Mouse (Mus musculus) adrenal gland, adult 18-20 months (tissue): ENCODE results near the gene Cfap44. TPM values are rescaled to one million over a fixed set of nuclear protein-coding genes. Genes with fewer than 3 reads are reported as not detected.
A peak's percentile ranks its signal among the peaks of the same experiment; 100 is the strongest.

ENCODE experiments used
- DNase-seq, 2 experiments: peaks; one replicate each; pipeline ENCODE4 v3.0.0; 2021 to 2022; ENCODE audit warnings: low spot score in 2 of 2
- long read RNA-seq, 2 experiments: library from polyadenylated mRNA; stranded (forward); transcript quantifications; one replicate each; pipeline ENCODE4 v2.0.0; 2021
- total RNA-seq, 2 experiments: library from RNA; stranded (reverse); gene quantifications; 1 replicate in 1 of 2; 2 replicates in 1 of 2; pipeline ENCODE4 v1.2.3; 2021

Cfap44 gene
- 1 to 10 TPM in 1 of 2 experiments, under 1 TPM in 1; 0.22 to 1.4 TPM for total RNA-seq
- long read RNA-seq, experiment 1, result 0 reads
- long read RNA-seq, experiment 2, partial matches to known transcripts, result 0 of 1 reads
- long read RNA-seq, experiment 2, other reads (novel, unspliced or antisense), result 1 of 1 reads

DNA sequence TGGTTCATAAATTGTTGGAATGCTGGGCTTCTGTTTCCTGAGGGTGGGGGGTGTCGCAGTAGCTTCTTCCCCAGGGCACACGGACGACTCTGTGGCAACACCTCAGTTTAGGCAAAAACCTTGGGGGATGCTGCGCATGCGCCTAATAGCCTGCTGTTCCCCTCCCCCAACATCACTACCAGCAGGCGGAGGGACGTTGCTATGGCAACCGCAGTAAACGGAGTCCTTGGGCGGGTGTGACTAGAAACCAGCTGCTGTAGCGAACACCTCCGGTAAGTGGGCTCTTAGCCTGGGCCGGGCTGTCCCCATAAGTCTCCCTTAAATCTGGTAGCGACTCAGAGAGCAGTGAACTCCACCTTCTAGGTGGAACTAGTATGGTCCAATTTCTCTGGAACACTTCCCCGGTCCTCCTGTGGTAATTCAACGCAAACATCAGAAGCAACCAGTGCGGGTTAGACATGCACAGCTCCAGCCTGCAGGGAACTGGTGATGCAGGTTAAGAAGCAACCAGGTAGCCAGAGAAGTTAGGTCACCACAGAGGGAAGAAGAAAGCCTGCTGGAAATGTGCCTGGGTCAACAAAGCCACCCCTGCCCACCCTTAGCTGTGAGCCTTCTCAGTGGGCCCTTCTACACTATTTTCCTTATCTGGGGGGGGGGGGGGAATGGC lies at the start of gene Cfap44:
TSS of gene Cfap44 (plus strand) at position 220 of the 667 bp plus-strand sequence.
- peak; percentile 36 to 61 for DNase-seq

DNA sequence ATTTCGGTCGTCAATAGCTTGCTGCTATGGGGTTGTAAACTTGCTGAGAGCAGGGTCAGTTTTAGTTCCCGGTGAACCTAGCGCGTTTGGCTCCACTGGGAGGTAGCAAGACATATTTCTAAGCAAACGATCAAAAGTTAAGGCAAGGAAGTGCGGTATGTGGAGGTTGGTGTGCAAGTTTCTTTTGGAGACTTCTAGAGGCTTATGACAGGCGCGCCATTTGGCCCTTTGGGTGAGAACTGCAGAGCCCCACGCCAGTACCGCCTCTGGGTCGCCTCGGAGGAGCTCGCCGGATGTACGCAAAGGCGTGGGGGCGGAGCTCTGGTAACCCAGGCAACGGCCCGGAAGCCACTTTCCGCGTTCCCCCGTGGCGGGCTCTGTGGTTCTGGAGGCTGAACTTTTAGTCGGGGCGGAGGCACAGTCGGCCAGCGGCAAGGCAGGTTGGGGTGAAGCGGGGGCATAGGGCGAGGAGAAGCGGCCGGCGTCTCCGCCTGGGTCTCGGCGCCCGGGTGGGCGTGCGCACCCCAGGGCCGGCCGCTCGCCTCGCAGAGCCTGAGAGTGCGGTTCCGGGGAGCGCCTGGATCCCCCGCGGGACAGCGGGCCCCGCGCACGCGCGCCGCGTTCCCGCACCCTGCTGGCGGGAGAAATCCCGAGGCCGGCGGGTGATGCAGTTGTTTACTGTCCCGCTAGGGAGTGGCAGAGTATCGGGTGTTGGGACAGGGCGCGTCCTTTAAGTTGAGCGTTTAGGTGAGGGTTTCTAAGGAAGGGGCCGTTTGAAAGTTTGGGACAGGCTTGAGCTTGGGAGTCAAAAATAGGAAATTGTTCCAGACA lies 47.3 kb upstream of the Cfap44 start, which contains the start of gene Spice1:
TSS of gene Spice1 (plus strand) at position 51 of the 831 bp plus-strand sequence.
- peak; percentile 93 to 96 for DNase-seq

DNA sequence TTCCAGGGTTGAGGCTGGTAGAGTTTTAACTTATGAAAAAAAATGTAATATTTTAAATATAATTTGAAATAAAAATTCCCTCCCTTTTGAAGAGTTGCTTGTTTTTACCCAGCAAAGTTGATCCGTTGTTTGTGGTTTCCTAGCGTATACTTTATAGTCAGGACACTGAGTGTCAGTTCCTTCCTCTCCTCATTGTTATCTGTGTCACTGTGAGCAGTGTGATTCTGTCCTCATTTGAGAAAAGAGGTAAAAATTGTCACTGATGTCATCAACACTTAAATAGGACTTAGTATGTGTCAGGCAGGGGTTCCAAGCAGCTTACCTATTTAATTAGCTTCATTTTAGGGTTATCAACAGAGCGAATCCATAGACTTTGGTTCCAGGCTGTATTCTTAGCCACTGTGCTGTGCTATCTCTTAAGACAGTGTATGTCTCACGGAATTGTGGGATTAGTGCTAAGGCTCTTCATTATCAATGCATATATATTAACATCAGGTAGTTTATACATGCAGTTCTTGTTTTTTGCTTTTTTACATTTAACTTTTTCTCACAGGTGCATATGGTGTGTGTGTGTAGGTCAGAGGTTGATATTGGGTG lies 44.7 kb upstream of the Cfap44 start:
- DNase-seq, result no peak

DNA sequence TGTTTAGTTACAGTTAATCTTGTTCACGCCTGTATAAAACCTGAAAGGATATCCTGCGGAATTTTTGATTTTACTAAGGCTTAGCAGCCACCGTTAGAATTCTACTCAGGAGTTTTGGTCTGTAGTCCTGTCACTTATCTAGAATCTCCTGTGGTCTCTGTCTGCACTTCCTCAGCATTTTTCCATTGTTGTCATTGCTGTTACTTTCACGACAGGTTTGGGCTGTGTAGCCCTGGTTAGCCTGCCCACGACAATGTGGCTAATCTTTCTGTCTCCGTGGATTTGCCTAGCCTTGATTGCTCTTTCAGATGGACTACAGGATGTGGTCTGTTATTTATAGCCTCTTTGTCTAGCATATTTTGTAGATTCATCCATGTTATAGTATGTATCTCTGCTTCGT lies 38.3 kb upstream of the Cfap44 start:
- DNase-seq, result no peak

DNA sequence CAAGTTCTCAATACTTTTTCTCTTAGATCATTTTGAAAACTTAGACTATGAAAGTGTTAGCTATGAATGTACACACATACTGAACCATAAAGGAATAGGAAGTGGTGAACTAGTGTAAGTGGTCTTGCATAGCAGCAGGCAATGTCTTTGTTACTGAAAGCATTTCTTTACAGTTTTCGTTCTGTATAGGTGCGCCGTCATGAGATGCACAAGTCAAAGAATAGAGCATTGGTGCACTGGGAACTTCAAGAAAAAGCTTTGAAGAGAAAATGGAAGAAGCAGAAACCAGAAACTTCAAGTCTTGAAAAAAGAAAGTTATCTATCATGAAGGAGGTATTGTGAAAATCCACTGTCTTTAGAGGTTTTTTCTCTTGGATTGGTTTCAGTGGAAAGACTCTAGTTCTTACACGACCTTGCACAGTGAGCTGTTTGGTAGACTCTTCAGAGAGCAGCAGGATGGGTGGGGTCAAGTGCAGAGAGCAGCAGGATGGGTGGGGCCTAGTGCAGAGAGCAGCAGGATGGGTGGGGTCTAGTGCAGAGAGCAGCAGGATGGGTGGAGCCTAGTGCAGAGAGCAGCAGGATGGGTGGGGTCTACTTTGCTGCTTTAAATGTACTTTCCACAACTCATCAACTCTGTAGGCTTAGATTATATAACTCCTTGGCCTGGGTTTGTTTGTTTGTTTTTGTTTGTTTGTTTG lies 36.9 kb upstream of the Cfap44 start:
- DNase-seq, result no peak

DNA sequence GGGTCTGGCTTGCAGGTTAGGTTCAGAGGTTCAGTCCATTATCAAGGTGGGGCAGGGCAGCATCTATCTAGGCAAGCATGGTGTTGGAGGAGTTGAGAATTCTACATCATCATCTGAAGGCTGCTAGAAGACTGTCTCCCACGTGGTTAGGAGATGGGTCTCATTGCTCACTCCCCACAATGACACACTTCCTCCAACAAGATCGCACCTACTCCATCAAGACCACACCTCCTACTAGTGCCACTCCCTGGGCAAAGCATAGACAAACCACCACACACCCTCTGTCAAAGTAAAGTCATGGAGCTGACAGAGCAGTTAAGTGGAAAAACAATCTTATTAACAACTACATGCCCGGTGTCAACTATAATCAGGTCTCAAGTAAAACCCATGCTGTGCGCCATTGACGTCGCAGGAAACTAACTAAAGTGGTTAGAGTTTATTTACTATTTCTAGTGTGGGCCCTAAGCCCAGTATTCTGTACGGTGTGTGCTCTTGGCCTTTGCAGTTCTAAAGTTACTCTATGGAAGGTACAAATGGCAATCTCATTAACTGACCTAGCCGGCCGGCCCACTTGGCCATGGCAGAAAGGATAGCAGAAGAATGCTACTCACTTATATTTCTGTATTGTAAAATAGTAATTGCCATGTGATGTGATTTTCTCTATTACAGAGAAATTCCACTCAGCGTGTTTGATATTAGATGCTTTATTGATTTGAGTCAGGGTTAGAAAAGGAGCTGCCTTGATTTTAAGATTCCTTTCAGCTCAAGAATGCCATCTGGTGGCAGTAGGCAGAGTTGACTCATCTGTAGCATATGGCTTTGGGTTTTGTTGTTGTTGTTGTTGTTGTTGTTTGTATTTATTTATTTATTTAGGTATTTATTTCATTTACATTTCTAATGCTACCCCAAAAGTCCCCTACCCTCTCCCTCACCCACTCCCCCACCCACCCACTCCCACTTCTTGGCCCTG lies 32.4 kb upstream of the Cfap44 start:
- DNase-seq, result peak; percentile 10 to 29

DNA sequence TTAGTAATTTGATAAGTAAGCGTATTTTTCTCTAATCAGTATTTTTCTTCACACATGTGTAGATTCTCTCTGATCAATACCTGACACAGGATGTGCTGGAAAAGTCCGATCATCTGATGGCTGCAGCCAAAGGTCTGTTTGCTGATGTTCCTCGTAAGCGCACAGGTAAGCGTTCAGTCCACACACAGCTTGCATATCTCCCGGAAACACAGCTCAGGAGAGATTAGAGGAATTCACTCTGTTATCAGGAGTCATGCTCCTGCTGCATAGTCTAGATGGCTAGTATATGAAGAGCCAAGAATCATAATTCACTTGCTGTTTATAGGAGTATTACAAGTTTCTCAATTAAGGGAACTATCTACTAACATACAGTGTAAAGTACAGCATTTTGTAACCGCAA lies 29.1 kb upstream of the Cfap44 start:
- DNase-seq, result no peak

DNA sequence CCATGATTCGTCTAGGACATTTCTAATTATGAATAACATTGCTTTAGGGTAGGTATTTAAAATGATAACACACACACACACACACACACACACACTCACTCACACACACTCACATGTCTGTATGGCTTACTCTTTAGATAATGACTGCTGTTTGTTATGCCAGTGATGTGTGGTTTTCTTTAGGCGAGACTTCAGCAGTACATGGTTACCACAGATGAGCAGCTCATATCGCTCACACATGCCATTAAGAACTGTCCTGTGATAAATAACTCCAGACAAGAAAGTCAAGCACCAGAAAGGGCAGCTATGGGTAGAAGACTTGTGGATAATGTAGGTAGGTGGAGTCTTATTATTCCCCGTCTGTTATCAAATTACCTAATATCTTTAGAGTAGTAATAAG lies 19.1 kb upstream of the Cfap44 start:
- DNase-seq, result no peak

DNA sequence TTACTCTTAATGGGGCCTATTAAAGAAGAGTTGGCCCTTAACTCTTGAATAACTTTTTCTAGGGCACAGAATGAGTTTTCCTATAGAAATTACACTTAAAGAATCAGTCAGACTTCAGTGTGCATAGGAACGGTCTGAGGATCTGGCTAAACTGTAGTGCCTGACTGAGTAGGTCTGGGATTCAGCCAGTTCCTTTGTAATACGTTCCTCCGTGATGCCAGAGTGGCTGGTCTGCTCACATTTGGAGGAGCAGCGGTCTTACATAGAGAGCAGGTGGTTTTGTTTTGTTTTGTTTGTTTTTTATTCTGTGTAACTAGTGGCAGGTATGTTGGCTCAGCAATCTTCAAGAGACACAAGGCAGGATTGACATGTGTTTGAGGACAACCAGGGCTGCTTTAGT lies 14.6 kb upstream of the Cfap44 start:
- DNase-seq, result no peak

DNA sequence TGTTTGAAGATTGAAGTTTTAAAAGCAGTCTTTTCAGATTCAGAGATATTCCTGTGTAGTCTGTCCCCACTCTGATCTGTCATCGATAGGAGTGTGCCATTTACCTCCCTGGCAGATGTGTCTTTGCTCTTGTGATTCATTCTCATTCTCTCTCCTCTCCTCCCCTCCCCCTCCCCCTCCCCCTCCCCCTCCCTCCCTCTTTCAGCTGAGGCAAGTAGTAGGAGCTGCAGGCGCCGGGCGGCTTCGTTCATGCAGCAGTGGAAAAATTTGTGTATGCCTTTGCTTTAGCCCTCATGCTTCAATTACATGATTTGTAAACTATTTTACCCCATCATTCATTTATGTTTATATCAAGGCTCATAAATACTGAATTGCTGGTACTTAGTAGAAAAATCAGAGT lies 13.0 kb upstream of the Cfap44 start:
- no peak for DNase-seq

DNA sequence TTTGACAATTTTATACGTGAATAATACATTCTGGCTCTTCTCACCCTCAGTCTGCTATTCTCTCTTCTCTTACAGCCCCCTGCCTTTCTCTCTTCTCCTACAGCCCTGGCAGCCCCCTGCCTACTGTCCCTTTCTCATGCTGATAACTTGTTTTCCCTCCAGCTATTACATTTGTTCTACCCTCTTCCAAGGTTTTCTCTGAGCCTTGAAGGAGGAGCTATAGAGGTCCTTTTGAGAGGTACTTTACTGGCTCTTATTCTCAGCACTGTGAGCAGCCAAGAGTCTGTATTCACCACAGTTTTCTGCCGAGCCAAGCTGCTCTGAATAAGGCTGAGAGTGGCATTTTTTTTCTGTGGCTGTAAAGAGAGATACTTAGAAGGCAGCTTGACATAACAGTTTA lies 11.0 kb upstream of the Cfap44 start:
- no peak for DNase-seq

DNA sequence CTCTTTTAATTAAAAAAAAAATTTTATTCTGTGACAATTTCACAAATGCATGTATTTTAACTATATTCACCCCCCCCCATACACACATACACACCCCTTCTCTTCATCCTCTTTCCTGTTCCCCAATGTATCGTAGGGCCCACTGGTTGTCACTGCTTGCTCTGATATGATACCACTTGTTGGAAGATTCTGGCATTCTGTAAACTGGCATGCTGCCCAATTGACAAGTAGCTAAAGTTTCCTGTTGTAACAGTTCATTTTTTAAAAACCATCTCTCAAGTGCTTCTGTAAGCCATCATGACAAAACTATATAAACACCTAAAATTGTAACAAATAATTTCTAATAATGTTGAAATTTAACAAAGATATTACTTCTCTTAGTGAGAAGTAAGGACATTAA lies 10.3 kb upstream of the Cfap44 start:
- no peak for DNase-seq

DNA sequence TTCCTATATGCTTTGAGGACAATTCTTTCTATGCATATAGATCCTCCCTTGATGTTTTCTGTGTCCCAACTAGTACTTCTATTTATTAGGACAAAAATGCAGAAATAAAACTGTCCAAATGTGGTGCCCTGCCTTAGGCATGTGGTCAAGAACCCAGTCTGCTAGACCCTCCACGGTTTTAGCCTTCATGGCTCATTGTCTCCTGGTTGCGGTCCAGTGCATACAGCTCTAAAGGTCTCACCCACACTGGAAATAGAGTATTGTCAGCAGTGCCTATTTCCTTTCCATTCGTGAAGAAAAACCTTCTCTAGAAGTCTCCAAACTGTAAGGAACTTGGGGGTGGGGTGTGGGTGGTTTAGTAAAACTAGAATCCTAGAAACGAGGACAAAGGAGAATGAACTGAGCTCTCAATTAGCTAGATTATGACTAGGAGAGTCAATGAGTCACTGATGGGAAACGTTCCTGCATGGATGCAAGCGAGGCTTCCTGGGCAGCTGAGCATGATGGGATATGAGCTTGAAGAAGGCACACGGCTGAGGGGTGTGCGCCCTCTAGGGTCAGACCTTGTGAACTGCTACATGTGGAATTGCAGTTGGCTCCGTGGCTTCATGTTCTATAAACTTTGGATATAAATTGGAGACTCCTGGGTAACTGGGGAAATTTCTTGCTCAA lies 2.6 kb upstream of the Cfap44 start:
- DNase-seq, result peak; percentile 34 to 45

DNA sequence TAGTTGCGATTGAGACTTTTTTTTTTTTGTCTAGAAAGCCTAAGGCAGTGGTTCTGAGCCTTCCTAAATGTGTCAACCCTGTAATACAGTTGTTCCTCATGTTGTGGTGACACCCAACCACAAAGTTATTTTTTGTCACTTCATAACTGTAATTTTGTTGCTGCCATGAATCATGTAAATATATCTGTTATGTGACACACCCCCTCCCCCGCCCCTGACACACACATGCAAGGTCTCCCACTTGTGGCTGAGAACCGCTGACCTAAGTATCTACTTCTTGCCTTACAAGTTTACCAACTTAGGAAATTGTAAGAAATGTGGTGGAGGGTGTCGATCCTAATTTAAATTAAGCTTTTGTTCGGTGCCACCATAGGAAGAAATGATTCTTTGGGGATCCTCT lies 10.3 kb downstream of the Cfap44 start:
- no peak for DNase-seq

DNA sequence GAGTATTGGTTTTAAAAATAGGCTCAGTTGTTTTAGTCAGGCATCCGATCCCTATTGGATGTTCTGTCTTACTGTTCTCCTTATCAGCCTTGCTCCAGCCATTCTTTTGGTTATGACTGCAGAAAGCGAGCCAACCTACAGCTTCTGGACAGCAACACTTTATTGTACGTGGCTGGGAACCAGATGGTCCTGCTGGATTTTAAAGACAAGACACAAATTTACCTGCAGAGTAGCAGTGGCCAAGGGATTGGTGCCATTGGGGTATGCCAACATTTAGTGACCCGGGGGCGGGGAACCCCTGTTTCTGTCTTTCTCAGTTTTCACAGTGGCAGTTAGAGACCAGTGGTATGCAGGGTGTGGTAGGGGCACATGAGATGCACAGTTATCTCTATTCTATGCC lies 12.6 kb downstream of the Cfap44 start:
- no peak for DNase-seq

DNA sequence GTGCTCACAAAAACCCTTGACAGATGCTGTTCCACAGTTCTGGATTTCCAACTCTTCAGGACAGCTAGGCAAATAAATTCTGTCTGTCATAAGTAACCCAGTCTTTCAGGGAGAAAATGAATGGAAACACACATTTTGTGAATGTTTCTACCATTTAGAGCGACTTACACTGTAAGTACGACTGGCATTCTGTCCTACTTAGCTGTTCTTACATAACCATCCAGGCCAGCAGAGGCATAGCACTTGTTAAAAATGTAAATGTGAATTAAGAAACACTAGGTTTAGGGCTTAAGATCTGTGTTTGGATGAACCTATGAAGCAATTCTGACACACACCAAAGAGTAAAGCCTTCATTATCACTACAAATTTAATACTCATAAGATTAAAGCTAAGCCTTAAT lies 13.7 kb downstream of the Cfap44 start:
- DNase-seq, result no peak

DNA sequence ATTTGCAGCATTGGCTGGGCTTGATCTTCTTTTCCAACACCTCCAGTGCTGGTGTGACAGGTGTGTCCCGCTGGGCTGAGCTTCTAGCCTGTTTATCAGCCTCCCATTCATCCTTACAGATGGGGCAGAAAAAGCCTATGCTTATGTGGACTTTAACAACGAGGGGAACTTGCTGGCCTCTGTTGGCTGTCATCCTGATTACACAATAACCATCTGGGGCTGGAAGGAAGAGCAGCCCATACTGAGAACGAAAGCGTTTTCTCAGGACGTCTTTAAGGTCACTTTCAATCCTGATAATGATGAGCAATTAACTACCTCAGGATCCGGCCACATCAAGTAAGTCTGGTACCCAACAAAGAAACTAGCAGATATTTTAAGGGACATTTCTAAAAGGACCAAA lies 15.6 kb downstream of the Cfap44 start:
- no peak for DNase-seq

DNA sequence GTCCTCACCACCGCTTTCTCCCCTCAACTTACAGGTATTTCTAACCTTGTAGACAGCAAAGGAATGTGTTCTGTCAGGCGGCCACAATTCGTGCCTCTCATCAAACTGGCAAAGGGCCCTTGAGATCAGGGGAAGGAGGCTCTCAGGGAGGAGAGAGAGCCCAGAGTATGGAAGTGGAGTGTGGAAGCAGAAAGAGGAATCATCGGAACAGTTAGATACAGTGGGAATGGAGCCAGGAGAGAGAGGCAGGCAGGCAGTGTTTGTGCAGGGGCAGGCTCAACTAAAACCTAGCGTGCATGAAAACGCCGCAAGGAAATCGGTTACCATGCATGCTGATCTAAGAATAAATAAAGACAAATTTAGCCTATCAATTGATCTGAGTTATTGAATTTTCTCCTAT lies 23.0 kb downstream of the Cfap44 start:
- DNase-seq, result no peak

DNA sequence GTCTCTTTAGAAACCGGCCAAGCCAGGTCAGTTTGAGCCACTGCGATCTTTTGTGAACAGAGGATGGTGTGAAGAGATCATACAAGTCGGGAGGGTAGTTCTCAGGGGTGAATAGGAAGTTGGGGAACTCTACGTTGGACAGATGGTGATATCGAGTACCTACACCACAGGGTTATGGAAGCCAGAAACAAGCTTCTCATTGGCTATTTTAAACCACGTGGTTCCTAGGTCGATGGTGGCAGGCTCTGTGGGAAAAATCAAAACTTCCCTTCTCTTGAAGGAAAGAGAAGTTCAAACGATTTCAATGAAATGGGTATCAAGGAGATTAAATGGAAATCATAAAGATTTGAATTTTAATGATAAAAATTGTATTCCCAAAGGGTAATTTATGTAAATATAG lies 27.1 kb downstream of the Cfap44 start:
- DNase-seq, result no peak

DNA sequence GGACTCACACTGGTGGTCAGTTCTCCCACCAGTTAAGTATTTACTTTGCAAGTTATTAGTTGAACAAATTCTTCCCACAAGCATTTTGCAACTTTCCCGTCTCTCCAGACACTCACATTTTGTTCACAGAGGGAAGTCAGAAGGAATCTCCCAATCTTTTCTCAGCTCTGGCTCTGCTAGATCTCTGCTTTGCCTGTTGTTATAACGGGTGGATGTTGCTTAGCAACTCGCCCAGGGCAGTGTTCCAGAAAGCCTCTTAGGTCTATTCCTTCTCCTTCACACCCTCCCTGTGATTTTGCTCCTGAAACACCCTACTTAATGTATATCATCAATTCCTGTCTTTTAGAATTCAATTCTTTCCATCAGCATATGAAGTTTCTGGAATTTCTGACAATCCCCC lies 28.9 kb downstream of the Cfap44 start:
- DNase-seq, result no peak
